Mouse (Mus musculus): ENCODE data around the gene Aldh1a3.

- TF ChIP-seq CTCF (IDR thresholded peaks at IDR 0.05; ENCODE audit: control insufficient read depth, insufficient read depth, insufficient read length) (no peak), FOSL1 (IDR thresholded peaks at IDR 0.05; ENCODE audit: insufficient read depth, low read length, poor library complexity, severe bottlenecking) (no peak), MYOG (IDR thresholded peaks at IDR 0.05; ENCODE audit: control insufficient read depth, extremely low read depth, insufficient read length) (no peak), USF1 (IDR thresholded peaks at IDR 0.05; ENCODE audit: low read depth) (no peak), MYOD1 (IDR thresholded peaks at IDR 0.05; ENCODE audit: control insufficient read depth, insufficient read length, low read depth) (no peak), MAX (IDR thresholded peaks at IDR 0.05) (no peak)
These were observed 21.8 kb downstream of the Aldh1a3 start for GRCm38 (mm10) chr7:66405541-66405940.
